Mouse (Mus musculus): Measurements from ENCODE around the gene Gm19345.

Gm19345 gene

DNA sequence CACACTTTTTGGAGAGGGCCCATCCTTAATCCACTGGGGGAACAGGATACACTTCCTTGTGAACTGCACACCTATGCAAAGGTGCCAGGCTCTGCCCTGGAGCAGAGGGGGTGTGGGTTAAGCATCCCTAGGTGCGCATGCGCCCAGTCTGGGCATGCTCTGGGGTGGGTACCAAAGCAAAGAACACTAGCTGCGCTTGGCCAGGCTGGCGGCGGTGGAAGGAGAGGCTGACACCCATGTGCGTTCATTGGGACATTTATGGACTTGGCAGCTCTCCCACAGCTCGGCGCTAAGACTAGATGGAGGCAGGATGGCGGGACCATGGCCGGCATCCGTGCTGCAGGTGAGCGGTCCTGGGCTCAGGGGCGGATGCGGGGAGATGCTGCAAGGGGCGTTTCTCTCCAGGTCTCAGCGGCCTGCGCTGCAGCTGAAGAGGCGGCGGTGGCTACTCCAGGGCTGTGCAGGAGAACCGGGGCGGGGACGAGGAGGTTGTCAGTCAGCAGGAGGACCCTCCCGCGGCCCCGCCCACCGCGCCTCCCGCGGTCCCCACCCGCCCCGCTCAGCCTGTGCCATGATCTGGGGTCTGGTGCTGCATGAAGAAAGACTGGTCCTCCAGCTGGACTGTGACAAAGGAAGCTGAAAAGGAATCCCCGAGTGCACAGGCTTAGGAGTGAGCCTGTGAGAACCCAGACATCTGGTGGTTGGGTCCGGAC, at the start of gene Gm19345:
Gene Gm19345 (plus strand): TSS at position 146 of the 713 bp plus-strand sequence.
- ChIA-PET CTCF (interaction anchor here in 3 of 4 experiments (0.6 to 7.0 kb wide), 16 partner anchors 8 to 487 kb away, joined by 3 to 106 read pairs (median 4); partner anchors contain the start of gene Cblc (in 1 of the 3)), POLR2A (interaction anchor here in 2 of 4 experiments (0.7 to 1.4 kb wide), 8 partner anchors 8 to 58 kb away, joined by 3 to 4 read pairs (median 3); no protein-coding TSS in a partner anchor)

DNA sequence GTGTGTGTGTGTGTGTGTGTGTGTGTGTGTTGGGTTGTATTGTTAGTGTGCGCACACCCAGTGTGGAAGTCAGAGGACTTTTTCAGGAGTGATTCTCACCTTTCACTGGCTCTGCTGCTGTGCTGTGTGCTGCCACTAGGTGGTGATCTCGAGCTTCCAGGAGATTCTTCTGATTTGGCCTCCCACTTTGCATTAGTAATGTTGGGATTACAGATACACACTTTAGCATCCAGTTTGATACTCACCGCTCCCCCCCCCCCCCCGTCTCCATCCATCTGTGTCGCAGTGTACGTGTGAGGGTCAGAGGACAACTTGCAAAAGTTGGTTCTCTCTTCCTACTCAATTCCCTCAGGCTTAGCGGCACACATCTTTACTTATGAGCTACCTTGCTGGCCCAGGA, 48.8 kb upstream of the Gm19345 start:
- CTCF ChIA-PET, result interaction anchor here (0.5 to 4.3 kb wide), 79 partner anchors 9 to 726 kb away, joined by 3 to 106 read pairs (median 5); partner anchors contain the start of genes Bcam (in 2 of the 4), Bcl3 (in 2 of the 4), Gm19345 (in 1 of the 4) and Nkpd1 (in 1 of the 4)
- POLR2A ChIA-PET, result interaction anchor here (0.6 to 1.9 kb wide), 27 partner anchors 9 to 87 kb away, joined by 3 to 16 read pairs (median 6); partner anchors contain the start of genes Gm19345 (in 1 of the 4) and Tomm40 (in 1 of the 4)

DNA sequence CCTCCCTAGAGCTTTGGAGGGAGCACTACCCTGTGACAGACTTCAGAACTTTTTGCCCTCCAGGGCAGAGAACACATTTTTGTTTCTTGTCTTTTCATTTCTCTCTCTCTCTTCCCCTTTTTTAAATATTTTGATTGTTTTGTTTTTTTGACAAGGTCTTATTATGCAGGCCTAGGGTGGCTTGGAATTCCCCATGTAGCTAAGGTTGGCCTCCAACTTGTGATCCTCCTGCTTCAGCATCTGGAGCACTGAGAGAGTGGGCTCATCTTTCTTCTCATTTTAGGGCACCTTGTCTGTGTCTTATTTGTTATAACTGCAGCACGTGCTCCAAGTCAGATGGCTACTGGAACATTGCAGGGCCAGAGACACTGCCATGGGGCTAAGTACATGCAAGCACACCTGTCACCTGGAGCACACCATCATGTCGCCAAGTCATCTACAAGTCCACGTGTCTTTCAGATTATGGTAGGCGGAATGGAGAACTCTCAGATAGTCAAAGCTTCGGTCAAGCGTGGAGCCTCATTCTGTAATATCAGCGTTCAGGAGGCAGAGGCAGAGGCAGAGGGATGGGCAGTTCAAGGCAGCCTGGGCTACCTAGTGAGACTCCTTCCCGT, 45.3 kb upstream of the Gm19345 start:
- POLR2A ChIA-PET, result interaction anchor here in 3 of 4 experiments (0.6 to 1.7 kb wide), 8 partner anchors 8 to 108 kb away, joined by 3 to 10 read pairs (median 4); partner anchors contain the start of gene Bcam (in 1 of the 3)
- CTCF ChIA-PET, result interaction anchor here in 3 of 4 experiments (0.7 to 7.3 kb wide), 10 partner anchors 17 to 83 kb away, joined by 3 to 46 read pairs (median 3); no protein-coding TSS in a partner anchor

DNA sequence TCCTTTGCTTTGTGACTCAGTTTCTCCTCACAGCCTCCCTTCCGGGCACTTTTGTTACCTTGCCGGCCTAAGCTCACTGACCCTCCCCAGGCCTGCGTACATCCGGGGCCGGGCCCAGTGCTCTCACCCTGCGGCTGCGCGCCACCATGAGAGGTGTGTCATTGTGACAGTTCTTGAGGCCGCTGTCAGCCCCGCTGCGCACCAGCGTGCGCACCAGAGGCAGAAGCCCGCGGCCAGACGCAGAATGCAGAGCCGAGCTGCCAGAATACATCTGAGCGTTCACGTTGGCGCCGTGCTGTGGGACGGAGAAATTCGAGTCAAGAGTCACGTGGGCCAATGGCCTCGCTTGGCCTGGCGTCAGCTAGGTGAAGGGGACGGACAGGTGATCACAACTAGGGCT, 42.4 kb upstream of the Gm19345 start:
- ChIA-PET POLR2A (interaction anchor here (0.5 to 10.5 kb wide), 30 partner anchors 9 to 335 kb away, joined by 3 to 171 read pairs (median 4); partner anchors contain the start of genes Bcl3 (in 2 of the 4), Cblc (in 2 of the 4), Apoc1 (in 1 of the 4) and Bcam (in 1 of the 4)), CTCF (interaction anchor here (0.7 to 7.3 kb wide), 16 partner anchors 9 to 140 kb away, joined by 3 to 46 read pairs (median 4); no protein-coding TSS in a partner anchor)

DNA sequence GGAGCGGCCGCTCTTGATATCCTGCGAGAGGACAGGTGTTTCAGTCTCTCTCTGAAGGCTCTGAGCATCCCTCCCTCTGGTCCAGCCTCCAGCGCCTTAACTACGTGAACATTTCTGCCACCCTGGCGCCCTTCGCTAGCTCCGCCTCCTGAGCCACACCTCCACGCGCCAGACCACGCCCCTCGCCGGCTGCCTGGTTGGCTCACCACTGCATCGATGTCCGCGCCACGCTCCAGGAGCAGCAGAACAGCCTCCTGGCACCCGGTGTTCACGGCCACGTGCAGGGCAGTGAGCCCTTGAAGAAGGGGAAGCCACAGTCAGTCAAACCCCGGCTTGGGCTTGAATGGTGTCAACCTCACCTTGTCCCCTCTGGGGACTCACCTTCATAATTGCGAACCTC, 40.7 kb upstream of the Gm19345 start:
- POLR2A ChIA-PET, result interaction anchor here (0.7 to 10.5 kb wide), 17 partner anchors 8 to 162 kb away, joined by 3 to 171 read pairs (median 6); partner anchors contain the start of genes Bcl3 (in 3 of the 4), Bcam (in 1 of the 4) and Cblc (in 1 of the 4)
- CTCF ChIA-PET, result interaction anchor here in 3 of 4 experiments (0.6 to 7.3 kb wide), 13 partner anchors 8 to 524 kb away, joined by 3 to 46 read pairs (median 4); no protein-coding TSS in a partner anchor

DNA sequence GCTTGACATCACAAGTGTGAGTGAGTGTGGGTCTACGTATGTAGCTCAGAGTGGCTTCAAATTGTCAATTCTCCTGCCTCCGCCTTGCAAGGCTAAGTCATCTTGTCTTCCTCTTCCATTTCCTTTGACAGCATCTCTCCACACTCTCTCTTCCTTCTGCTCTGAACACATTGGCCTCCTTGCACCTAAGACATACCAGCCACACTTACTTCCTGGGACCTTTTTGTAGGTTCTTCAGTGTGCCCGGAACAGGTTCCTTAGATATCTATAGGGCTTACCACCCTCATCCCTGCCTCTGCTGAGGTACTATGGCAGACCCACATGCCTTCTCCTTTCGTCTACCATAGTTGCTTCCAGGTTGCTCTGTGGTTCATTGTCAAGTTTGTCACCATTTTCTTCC, 38.6 kb upstream of the Gm19345 start:
- ChIA-PET CTCF (interaction anchor here (0.5 to 4.0 kb wide), 9 partner anchors 11 to 469 kb away, joined by 3 to 13 read pairs (median 4); no protein-coding TSS in a partner anchor), POLR2A (interaction anchor here (0.6 to 10.5 kb wide), 19 partner anchors 9 to 130 kb away, joined by 3 to 171 read pairs (median 8); partner anchors contain the start of genes Bcl3 (in 4 of the 4), Apoe (in 2 of the 4), Bcam (in 1 of the 4) and Cblc (in 1 of the 4))

DNA sequence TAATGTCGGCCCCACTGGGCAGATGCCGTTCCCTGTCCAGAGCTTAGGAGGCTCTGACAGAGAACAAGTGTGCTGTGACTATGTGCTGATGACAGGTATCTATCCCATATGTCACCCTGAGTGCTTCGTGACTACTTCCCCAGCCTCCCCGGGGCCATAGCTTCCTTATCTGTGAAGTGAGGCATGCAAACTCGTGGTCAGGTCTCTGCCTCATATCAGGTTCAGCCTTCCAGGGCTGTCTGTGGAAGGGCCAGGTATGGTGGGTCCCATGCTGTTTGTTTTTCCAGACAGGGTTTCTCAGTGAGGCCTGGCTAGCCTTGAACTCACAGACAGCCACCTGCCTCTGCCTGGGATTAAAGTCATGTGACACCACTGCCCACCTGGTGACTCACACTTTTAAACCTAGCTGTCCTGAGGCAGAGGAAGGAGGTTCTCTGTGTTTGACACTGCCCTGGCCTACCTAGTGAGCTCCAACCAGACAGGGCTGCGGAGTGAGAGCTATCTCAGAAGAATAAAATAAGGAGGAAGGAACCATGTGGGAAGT, 38.2 kb upstream of the Gm19345 start:
- POLR2A ChIA-PET, result interaction anchor here (0.6 to 10.5 kb wide), 27 partner anchors 8 to 126 kb away, joined by 3 to 171 read pairs (median 7); partner anchors contain the start of genes Bcl3 (in 4 of the 4), Apoe (in 2 of the 4), Bcam (in 1 of the 4) and Nectin2 (in 1 of the 4)
- CTCF ChIA-PET, result interaction anchor here in 3 of 4 experiments (0.5 to 4.0 kb wide), 9 partner anchors 11 to 470 kb away, joined by 3 to 18 read pairs (median 4); no protein-coding TSS in a partner anchor

DNA sequence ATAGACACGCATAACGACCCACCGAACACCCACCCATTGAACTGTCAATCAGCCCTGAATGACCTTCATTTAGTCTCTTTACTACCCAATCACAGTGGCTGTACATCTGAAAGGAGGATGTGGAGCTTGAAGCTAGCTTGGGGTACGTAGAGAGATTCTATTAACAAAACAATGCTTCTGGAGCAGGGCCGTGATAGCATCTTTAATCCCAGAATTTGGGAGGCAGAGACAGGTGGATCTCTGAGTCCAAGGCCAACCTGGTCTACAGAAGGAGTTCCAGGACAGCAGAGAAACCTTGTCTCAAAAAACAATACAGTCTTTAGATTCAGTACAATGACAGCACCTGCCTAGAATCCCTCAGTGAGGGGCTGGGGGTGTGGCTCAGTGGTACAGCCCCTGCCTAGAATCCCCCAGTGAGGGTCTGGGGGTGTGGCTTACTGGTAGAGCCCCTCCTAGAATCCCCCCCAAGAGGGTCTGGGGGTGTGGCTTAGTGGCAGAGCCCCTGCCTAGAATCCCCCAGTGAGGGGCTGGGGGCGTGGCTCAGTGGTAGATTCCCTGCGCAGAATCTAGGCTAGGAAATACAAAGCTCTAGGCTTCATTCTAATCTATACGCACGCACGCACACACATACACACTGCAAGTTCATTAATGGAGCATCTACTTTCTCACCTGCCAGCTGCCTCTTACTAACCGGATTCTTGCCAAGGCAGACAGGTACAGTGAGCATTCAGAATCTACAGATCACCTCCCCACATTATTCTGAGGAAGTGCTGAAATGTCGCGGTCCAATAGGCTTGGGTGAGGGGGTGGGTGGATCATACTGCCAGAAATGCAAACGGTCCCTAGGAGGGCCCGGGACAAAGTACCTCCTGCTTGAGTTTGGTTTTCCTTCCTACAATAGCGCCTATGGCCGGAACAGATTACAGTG, 36.2 kb upstream of the Gm19345 start:
- POLR2A ChIA-PET, result interaction anchor here (0.5 to 10.5 kb wide), 77 partner anchors 7 to 587 kb away, joined by 3 to 171 read pairs (median 4); partner anchors contain the start of genes Bcl3 (in 3 of the 4), Apoe (in 2 of the 4), Tomm40 (in 2 of the 4) and Apoc1 (in 1 of the 4)
- CTCF ChIA-PET, result interaction anchor here (0.6 to 4.0 kb wide), 30 partner anchors 8 to 684 kb away, joined by 3 to 18 read pairs (median 4); partner anchors contain the start of gene Cblc (in 1 of the 4)

DNA sequence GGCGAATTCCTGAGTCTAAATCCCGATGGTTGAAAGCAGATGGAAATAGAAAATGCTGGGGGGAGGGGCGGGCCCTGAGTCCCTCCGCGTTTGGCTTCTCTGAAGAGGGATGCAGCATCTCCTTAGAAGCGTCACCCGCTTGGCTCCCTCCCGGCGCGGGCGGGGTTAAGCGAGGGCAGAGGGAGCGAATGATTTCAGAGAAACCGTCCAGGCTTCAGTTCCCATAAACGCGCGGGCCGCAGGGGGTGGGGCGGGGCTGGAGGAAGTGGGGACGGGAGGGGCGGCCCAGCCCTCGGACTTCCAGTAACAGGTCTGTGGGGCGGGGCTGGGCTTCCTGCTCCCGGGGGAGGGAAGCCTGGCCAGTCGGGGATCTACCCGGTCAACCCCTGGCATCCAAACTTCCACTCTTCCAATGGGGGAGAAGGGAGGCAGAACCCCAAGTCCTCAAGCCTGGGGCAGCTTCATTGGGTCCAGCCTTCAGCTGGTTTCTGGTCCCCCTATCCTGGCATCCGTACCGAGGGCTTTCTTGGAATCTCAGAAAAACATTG, 35.5 kb upstream of the Gm19345 start:
- CTCF ChIA-PET, result interaction anchor here (0.6 to 4.0 kb wide), 17 partner anchors 7 to 685 kb away, joined by 3 to 13 read pairs (median 5); no protein-coding TSS in a partner anchor
- POLR2A ChIA-PET, result interaction anchor here (0.7 to 10.5 kb wide), 44 partner anchors 6 to 587 kb away, joined by 3 to 171 read pairs (median 5); partner anchors contain the start of genes Bcl3 (in 3 of the 4), Apoc1 (in 1 of the 4), Apoe (in 1 of the 4) and Bcam (in 1 of the 4)

DNA sequence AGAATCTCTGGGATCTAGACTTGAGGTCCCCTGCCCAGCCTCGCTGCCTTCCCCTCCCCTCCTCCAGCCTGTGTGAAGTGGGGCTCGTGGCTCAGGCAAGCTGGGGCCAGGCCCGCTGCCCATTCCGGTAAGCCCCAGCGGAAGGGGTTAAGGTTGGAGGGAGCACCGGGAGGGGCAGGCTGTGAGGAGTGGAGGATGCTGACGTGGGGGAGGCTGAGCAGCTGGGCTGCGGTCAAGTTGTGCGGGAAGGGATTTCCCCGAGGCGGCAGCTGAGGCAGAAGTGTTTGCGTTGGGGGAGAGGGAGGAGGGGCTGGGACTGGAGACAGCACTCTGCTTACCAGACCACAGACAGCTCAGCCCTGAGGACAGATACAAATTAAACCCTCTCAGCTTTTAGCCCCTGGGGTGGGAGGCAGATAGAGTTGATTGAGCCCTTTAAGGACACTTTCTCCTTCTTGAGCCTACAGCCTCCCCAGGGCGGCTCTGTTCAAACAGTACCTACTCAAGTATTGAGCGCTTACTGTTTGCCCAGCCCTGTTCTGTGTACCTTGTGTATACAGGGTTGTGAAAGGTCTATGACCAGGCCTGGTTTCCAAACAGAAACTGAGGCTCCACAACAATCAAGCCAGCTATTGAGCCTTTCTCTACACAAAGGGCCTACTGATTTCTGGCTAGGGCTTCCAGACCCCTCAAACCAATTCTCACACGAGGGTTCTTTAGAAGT, 34.3 kb upstream of the Gm19345 start:
- ChIA-PET POLR2A (interaction anchor here (0.6 to 10.5 kb wide), 22 partner anchors 7 to 552 kb away, joined by 3 to 171 read pairs (median 5); partner anchors contain the start of genes Apoc1 (in 1 of the 4), Apoe (in 1 of the 4), Bcl3 (in 1 of the 4) and Tomm40 (in 1 of the 4)), CTCF (interaction anchor here (0.6 to 1.5 kb wide), 13 partner anchors 14 to 412 kb away, joined by 3 to 6 read pairs (median 5); partner anchors contain the start of gene Cblc (in 2 of the 4))

DNA sequence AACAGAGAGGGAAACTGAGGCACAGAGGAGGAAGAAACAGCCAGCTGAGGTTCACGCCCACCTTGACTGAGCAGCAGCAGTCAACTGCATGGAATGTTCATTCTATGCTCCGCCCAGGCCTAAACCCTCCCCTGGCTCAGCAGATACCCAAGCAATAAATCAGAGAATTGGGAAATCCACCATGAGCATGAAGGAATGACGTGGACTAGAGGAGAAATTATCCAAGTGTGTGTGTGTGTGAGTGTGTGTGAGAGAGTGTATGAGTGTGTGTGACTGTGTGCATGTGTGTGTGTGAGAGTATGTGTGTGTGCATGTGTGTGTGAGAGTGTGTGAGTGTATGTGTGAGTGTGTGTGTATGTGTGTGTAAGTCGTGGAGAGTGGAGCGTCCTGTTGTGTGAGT, 33.4 kb upstream of the Gm19345 start:
- ChIA-PET POLR2A (interaction anchor here in 3 of 4 experiments (0.6 to 10.5 kb wide), 9 partner anchors 6 to 49 kb away, joined by 3 to 171 read pairs (median 5); partner anchors contain the start of gene Bcl3 (in 1 of the 3)), CTCF (interaction anchor here in 3 of 4 experiments (0.9 to 1.5 kb wide), 5 partner anchors 21 to 31 kb away, joined by 3 to 6 read pairs (median 5); partner anchors contain the start of gene Cblc (in 1 of the 3))

DNA sequence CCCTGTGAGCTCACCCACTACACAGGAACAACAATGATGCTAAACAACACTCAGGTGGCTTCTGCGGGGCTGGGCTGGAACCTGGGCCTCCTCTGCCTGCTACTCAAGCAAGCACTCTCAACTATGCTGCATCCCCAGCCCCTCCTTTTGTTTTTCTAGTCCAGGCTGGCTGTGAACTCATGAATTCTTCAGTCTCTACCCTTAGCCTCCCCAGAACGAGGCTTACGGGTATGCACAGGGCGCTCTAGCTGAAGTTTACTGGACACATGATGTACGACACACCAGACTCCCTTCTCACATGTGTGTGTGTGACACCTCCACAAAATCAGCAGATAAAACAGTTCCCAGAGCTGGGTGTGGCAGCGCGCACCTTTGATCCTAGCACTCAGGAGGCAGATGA, 32.9 kb upstream of the Gm19345 start:
- ChIA-PET POLR2A (interaction anchor here (0.6 to 3.9 kb wide), 7 partner anchors 9 to 55 kb away, joined by 3 to 21 read pairs (median 5); no protein-coding TSS in a partner anchor), CTCF (interaction anchor here in 3 of 4 experiments (0.9 to 1.5 kb wide), 4 partner anchors 22 to 29 kb away, joined by 3 to 6 read pairs (median 4); partner anchors contain the start of gene Cblc (in 1 of the 3))

DNA sequence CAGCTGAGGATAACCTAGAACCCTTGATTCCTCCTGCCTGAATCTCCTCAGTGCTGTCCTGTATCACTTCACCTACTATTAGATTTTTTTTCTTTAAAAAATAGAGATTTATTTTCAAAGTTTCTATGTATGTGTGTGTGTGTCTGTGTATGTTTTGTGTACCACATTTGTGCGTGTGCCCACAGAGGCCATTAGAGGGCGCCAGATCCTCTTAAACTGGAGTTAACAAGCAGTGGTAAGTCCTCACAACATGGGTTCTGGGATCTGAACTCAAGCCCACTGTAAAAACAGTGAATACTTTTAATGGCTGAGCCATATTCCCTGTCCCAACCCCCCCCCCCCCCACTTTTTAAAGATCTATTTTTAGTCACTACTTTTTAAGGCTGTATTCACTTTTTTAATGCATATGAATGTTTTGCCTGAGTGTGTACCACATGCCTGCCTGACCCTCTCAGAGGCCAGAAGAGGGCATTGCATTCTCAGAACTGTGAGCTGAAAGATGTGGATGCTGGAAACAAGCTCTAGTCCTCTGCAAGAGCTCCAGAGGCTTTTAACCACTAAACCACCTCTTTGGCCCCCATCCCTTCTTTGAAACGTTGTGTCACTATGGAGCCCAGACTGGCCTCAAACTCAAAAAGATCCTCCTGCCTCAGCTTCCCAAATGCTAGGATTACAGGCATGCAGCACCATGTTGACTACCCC, 31.3 kb upstream of the Gm19345 start:
- ChIA-PET POLR2A (interaction anchor here in 3 of 4 experiments (0.6 to 7.3 kb wide), 10 partner anchors 7 to 530 kb away, joined by 3 to 171 read pairs (median 6); partner anchors contain the start of gene Apoe (in 1 of the 3)), CTCF (interaction anchor here in 2 of 4 experiments (1.0 to 1.2 kb wide), 8 partner anchors 11 to 120 kb away, joined by 3 to 6 read pairs (median 3); no protein-coding TSS in a partner anchor)

DNA sequence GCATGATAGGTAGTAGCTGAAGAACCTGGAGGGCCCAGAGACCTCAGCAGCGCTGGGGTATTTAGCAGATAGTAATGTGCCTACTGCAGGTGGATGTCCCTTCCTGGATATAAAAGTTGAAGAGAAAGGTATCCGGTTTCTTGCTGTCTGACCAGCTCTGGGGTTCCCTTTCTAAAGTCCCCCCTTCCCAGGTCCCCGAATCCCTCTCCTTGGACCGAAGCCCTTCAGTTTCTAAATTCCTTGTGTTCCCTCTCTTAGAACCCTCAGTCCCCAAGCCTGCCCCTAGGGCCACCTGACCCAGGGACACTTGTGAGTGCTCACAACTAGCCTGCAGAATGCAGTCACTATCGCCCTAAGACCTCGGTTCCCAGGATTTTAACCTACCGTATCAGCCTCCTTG, 30.2 kb upstream of the Gm19345 start:
- CTCF ChIA-PET, result interaction anchor here in 1 of 4 experiments (1.2 to 1.5 kb wide), 3 partner anchors 12 to 31 kb away, joined by 3 to 4 read pairs (median 4); no protein-coding TSS in a partner anchor
- POLR2A ChIA-PET, result interaction anchor here in 2 of 4 experiments (0.9 to 7.3 kb wide), 10 partner anchors 8 to 122 kb away, joined by 3 to 171 read pairs (median 9); partner anchors contain the start of gene Apoe (in 1 of the 2)
